Mouse (Mus musculus) adipose tissue, adult 10 weeks (tissue): Measurements from ENCODE around the gene Hexa. TPM values are rescaled to one million over a fixed set of nuclear protein-coding genes. Genes with fewer than 3 reads are reported as not detected.

Experiments used
- polyA plus RNA-seq: library from polyadenylated mRNA; stranded (reverse); fragments of 350-450 nt; fragmentation: Illumina TruSeq; extraction: RNeasy Lipid Tissue Mini Kit (QIAGEN cat#74804); gene quantifications from one replicate; pipeline ENCODE4 v1.2.3, GENCODE M21; 2014; ENCODE audit warnings: low read depth, low replicate concordance

Gene Hexa
- polyA plus RNA-seq, result 116 TPM

GRCm38 (mm10) chr9:59539441-59540137 is at the start of gene Hexa, which contains the start of gene Tmem202:
Gene Hexa, plus strand, starts transcription at chr9:59539540.
Gene Tmem202, minus strand, starts transcription at chr9:59539847.

GRCm38 (mm10) chr9:59577844-59578504 is 38.6 kb downstream of the Hexa start, which contains the start of gene Celf6:
Gene Celf6, plus strand, starts transcription at chr9:59577917.

Other genes starting within 250 kb of the Hexa start
- gene Adpgk, start 248.0 kb upstream of the Hexa start, polyA plus RNA-seq, result 24.6 TPM
- gene Bbs4, start 186.0 kb upstream of the Hexa start, polyA plus RNA-seq, result 11.2 TPM
- gene Arih1, start 52.9 kb upstream of the Hexa start, polyA plus RNA-seq, result 37.5 TPM
- 2.3 TPM for gene Tmem202, start 307 bp downstream of the Hexa start, polyA plus RNA-seq
- gene Celf6, start 38.4 kb downstream of the Hexa start, polyA plus RNA-seq, result not detected
- gene Parp6, start 77.7 kb downstream of the Hexa start, polyA plus RNA-seq, result 24.4 TPM
- 325 TPM for gene Pkm, start 116.8 kb downstream of the Hexa start, polyA plus RNA-seq
- 26.5 TPM for gene Gramd2, start 140.6 kb downstream of the Hexa start, polyA plus RNA-seq
- gene Senp8, start 211.2 kb downstream of the Hexa start, polyA plus RNA-seq, result 10.4 TPM
- gene Myo9a, start 211.4 kb downstream of the Hexa start, polyA plus RNA-seq, result 8.3 TPM